Mouse (Mus musculus): Measurements from ENCODE around the gene Gapdh. TPM values are rescaled to one million over a fixed set of nuclear protein-coding genes. Genes with fewer than 3 reads are reported as not detected.

Gapdh gene
- total and polyA plus RNA-seq, 2 experiments from 2014 or later: 4,065 to 6,647 TPM

DNA sequence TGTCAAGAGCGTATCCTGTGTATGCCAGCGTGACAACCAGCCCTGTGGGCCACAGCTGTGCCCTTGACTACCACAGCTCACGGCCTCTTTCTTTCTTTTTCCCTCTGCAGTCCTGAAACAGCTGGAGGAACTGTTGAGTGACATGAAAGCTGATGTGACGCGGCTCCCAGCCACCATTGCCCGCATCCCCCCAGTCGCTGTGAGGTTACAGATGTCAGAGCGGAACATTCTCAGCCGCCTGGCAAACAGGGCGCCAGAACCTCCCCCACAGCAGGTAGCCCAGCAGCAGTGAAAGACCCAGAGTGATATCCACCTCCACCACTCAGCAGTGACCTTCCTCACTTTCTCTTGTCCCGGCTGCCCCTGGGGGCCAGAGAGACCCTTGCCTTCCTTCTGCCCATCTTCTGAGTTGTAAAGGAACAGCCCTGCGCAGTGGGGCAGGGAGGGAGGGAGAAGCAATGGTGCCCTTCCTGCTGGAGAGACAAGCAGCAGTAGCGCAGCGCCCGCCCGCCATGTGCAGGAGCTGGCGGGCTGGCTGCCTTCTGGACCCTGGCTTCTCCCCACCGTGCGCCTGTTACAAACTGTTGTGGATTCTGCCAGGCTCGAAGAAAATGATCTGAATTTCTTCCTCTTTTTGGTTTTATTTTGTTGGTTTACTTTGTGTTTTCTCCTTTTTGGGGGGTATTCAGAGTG lies 36.4 kb downstream of the Gapdh start:
- Histone ChIP-seq H3K4me2 (ENCODE audit: low read depth, low read length) (no peak overlapping the region), H3K4me1 (ENCODE audit: control insufficient read depth, insufficient read depth) (peaks cover 7% of the 10 kb centered on the region; the same call in 1 of the 2 replicates), H3K27ac (ENCODE audit: low read depth) (no peak overlapping the region), H3K9me3 (replicated peaks; ENCODE audit: control insufficient read depth, low read length) (no peaks in the 10 kb centered on the region), H3K36me3 (replicated peaks; ENCODE audit: control insufficient read depth, insufficient read depth, low read length) (peaks cover 75% of the 10 kb centered on the region), H3K4me3 (ENCODE audit: low read depth, low read length) (no peak overlapping the region), H3K9ac (replicated peaks; ENCODE audit: low read depth, low read length) (no peak overlapping the region), H3K27me3 (ENCODE audit: control insufficient read depth, insufficient read depth, low read length) (no peaks in the 10 kb centered on the region)
- 88% methylated on average over 20 of the region's 20 CpGs for WGBS
- DNase-seq (ENCODE audit: low spot score) (no peak), ATAC-seq (ENCODE audit: insufficient read depth, low read depth) (no peak)
- no peak for TF ChIP-seq EP300 (IDR thresholded peaks at IDR 0.05; ENCODE audit: low read depth)
- no peak for TF ChIP-seq CTCF (IDR thresholded peaks at IDR 0.05; ENCODE audit: low read depth)

DNA sequence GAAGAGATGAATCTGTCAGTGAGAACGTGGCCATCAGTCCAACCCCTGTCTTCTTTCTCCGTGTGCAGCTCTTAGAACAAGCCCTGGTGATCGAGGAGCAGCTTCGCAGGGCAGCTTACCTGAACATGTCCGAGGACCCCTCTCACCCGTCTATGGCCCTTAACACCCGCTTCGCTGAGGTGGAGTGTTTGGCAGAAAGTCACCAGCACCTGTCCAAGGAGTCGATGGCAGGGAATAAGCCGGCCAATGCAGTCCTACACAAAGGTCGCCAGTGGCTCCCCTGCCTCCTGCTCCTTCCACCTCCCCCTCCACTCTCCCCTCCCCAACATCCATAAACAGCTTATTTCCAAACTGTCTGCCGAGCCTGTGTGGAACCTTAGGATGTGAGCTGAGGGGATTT lies 37.5 kb downstream of the Gapdh start:
- DNase-seq (ENCODE audit: low spot score) (no peak), ATAC-seq (ENCODE audit: insufficient read depth, low read depth) (no peak)
- H3K27ac ChIP-seq (ENCODE audit: low read depth): no peak overlapping the region
- peaks cover 7% of the 10 kb centered on the region; the same call in 1 of the 2 replicates for H3K4me1 ChIP-seq (ENCODE audit: control insufficient read depth, insufficient read depth)
- peaks cover 75% of the 10 kb centered on the region for H3K36me3 ChIP-seq (replicated peaks; ENCODE audit: control insufficient read depth, insufficient read depth, low read length)
- no peak overlapping the region for H3K4me3 ChIP-seq (ENCODE audit: low read depth, low read length)
- no peak overlapping the region for H3K9ac ChIP-seq (replicated peaks; ENCODE audit: low read depth, low read length)
- H3K4me2 ChIP-seq (ENCODE audit: low read depth, low read length): no peak overlapping the region
- TF ChIP-seq CTCF (IDR thresholded peaks at IDR 0.05; ENCODE audit: low read depth): no peak
- WGBS: 84% methylated on average over 12 of the region's 12 CpGs
- H3K27me3 ChIP-seq (ENCODE audit: control insufficient read depth, insufficient read depth, low read length): no peaks in the 10 kb centered on the region
- no peaks in the 10 kb centered on the region for H3K9me3 ChIP-seq (replicated peaks; ENCODE audit: control insufficient read depth, low read length)

GRCm38 (mm10) chr6:125119387-125119786 lies 46.9 kb downstream of the Gapdh start:
- H3K36me3 ChIP-seq (replicated peaks; ENCODE audit: control insufficient read depth, insufficient read depth, low read length): peaks cover 96% of the 10 kb centered on the region
- no peak for TF ChIP-seq EP300 (IDR thresholded peaks at IDR 0.05; ENCODE audit: low read depth)
- TF ChIP-seq CTCF (IDR thresholded peaks at IDR 0.05; ENCODE audit: low read depth): no peak
- ATAC-seq (ENCODE audit: insufficient read depth, low read depth): no peak
- H3K4me3 ChIP-seq (ENCODE audit: low read depth, low read length): no peak overlapping the region
- no peaks in the 10 kb centered on the region for H3K4me1 ChIP-seq (ENCODE audit: control insufficient read depth, insufficient read depth)
- WGBS: 90% methylated on average over 8 of the region's 8 CpGs
- no peaks in the 10 kb centered on the region for H3K9me3 ChIP-seq (replicated peaks; ENCODE audit: control insufficient read depth, low read length)
- H3K27me3 ChIP-seq (ENCODE audit: control insufficient read depth, insufficient read depth, low read length): no peaks in the 10 kb centered on the region
- H3K4me2 ChIP-seq (ENCODE audit: low read depth, low read length): no peak overlapping the region
- no peak for DNase-seq (ENCODE audit: low spot score)
- no peak overlapping the region for H3K9ac ChIP-seq (replicated peaks; ENCODE audit: low read depth, low read length)
- no peak overlapping the region for H3K27ac ChIP-seq (ENCODE audit: low read depth)

- Histone ChIP-seq H3K4me2 (ENCODE audit: low read depth, low read length) (no peak overlapping the region), H3K4me1 (ENCODE audit: control insufficient read depth, insufficient read depth) (no peaks in the 10 kb centered on the region), H3K4me3 (ENCODE audit: low read depth, low read length) (no peak overlapping the region), H3K27me3 (ENCODE audit: control insufficient read depth, insufficient read depth, low read length) (no peaks in the 10 kb centered on the region), H3K9ac (replicated peaks; ENCODE audit: low read depth, low read length) (no peak overlapping the region), H3K27ac (ENCODE audit: low read depth) (no peak overlapping the region), H3K36me3 (replicated peaks; ENCODE audit: control insufficient read depth, insufficient read depth, low read length) (peaks cover 97% of the 10 kb centered on the region), H3K9me3 (replicated peaks; ENCODE audit: control insufficient read depth, low read length) (no peaks in the 10 kb centered on the region)
- 87% methylated on average over 11 of the region's 11 CpGs for WGBS
- DNase-seq (ENCODE audit: low spot score) (no peak), ATAC-seq (ENCODE audit: insufficient read depth, low read depth) (no peak)
- no peak for TF ChIP-seq EP300 (IDR thresholded peaks at IDR 0.05; ENCODE audit: low read depth)
- no peak for TF ChIP-seq CTCF (IDR thresholded peaks at IDR 0.05; ENCODE audit: low read depth)
Observed at GRCm38 (mm10) chr6:125112553-125112952, 53.7 kb downstream of the Gapdh start.

Small RNAs within 50 kb of the gene (microRNA-seq; reads per million reads assigned to microRNA genes)
- gene Mir3098: 1.1 reads per million

Other genes with a start within 250 kb of the Gapdh start
- 323 and 565 TPM in 2 replicates for gene Ptms, start 246.4 kb downstream of the Gapdh start, total RNA-seq (2014; rRNA removed; ENCODE audit: low replicate concordance)
- 221 and 246 TPM in 2 replicates for gene Ptms, start 246.4 kb downstream of the Gapdh start, polyA plus RNA-seq (2015; fragmentation: Nextera tagmentation; extraction: Ambion mirVana)
- gene Mlf2, start 235.1 kb downstream of the Gapdh start, total RNA-seq (2014; rRNA removed; ENCODE audit: low replicate concordance): 333 and 532 TPM in 2 replicates
- gene Mlf2, start 235.1 kb downstream of the Gapdh start, polyA plus RNA-seq (2015; fragmentation: Nextera tagmentation; extraction: Ambion mirVana): 296 and 298 TPM in 2 replicates
- gene Cops7a, start 200.9 kb downstream of the Gapdh start, total RNA-seq (2014; rRNA removed; ENCODE audit: low replicate concordance): 203 and 241 TPM in 2 replicates
- gene Cops7a, start 200.9 kb downstream of the Gapdh start, polyA plus RNA-seq (2015; fragmentation: Nextera tagmentation; extraction: Ambion mirVana): 130 and 134 TPM in 2 replicates
- not detected in 2 replicates for gene Pianp, start 169.8 kb downstream of the Gapdh start, total RNA-seq (2014; rRNA removed; ENCODE audit: low replicate concordance)
- 0.37 TPM in 2 replicates for gene Pianp, start 169.8 kb downstream of the Gapdh start, polyA plus RNA-seq (2015; fragmentation: Nextera tagmentation; extraction: Ambion mirVana)
- 18.4 and 20.4 TPM in 2 replicates for gene Zfp384, start 157.3 kb downstream of the Gapdh start, total RNA-seq (2014; rRNA removed; ENCODE audit: low replicate concordance)
- gene Zfp384, start 157.3 kb downstream of the Gapdh start, polyA plus RNA-seq (2015; fragmentation: Nextera tagmentation; extraction: Ambion mirVana): 5.4 and 5.5 TPM in 2 replicates
- 41.9 and 48.7 TPM in 2 replicates for gene Ing4, start 126.7 kb downstream of the Gapdh start, total RNA-seq (2014; rRNA removed; ENCODE audit: low replicate concordance)
- 54.1 and 59.1 TPM in 2 replicates for gene Ing4, start 126.7 kb downstream of the Gapdh start, polyA plus RNA-seq (2015; fragmentation: Nextera tagmentation; extraction: Ambion mirVana)
- gene Acrbp, start 116.8 kb downstream of the Gapdh start, total RNA-seq (2014; rRNA removed; ENCODE audit: low replicate concordance): 2.6 and 6.0 TPM in 2 replicates
- gene Acrbp, start 116.8 kb downstream of the Gapdh start, polyA plus RNA-seq (2015; fragmentation: Nextera tagmentation; extraction: Ambion mirVana): 2.2 and 2.7 TPM in 2 replicates
- not detected in 2 replicates for gene Lpar5, start 98.5 kb downstream of the Gapdh start, total RNA-seq (2014; rRNA removed; ENCODE audit: low replicate concordance)
- 0.12 TPM in 1 of 2 replicates, not detected in the other for gene Lpar5, start 98.5 kb downstream of the Gapdh start, polyA plus RNA-seq (2015; fragmentation: Nextera tagmentation; extraction: Ambion mirVana)
- gene Chd4, start 70.5 kb downstream of the Gapdh start, total RNA-seq (2014; rRNA removed; ENCODE audit: low replicate concordance): 82.2 and 98.0 TPM in 2 replicates
- gene Chd4, start 70.5 kb downstream of the Gapdh start, polyA plus RNA-seq (2015; fragmentation: Nextera tagmentation; extraction: Ambion mirVana): 55.5 and 58.1 TPM in 2 replicates
- 21.4 and 22.9 TPM in 2 replicates for gene Nop2, start 34.6 kb downstream of the Gapdh start, total RNA-seq (2014; rRNA removed; ENCODE audit: low replicate concordance)
- 20.6 and 25.3 TPM in 2 replicates for gene Nop2, start 34.6 kb downstream of the Gapdh start, polyA plus RNA-seq (2015; fragmentation: Nextera tagmentation; extraction: Ambion mirVana)
- gene Iffo1, start 21.2 kb downstream of the Gapdh start, total RNA-seq (2014; rRNA removed; ENCODE audit: low replicate concordance): 10.6 and 41.9 TPM in 2 replicates
- 10.5 and 12.3 TPM in 2 replicates for gene Iffo1, start 21.2 kb downstream of the Gapdh start, polyA plus RNA-seq (2015; fragmentation: Nextera tagmentation; extraction: Ambion mirVana)
- gene Ncapd2, start 25.2 kb upstream of the Gapdh start, total RNA-seq (2014; rRNA removed; ENCODE audit: low replicate concordance): 85.4 and 98.0 TPM in 2 replicates
- gene Ncapd2, start 25.2 kb upstream of the Gapdh start, polyA plus RNA-seq (2015; fragmentation: Nextera tagmentation; extraction: Ambion mirVana): 24.5 and 26.3 TPM in 2 replicates
- 109 and 165 TPM in 2 replicates for gene Mrpl51, start 25.3 kb upstream of the Gapdh start, total RNA-seq (2014; rRNA removed; ENCODE audit: low replicate concordance)
- 426 and 447 TPM in 2 replicates for gene Mrpl51, start 25.3 kb upstream of the Gapdh start, polyA plus RNA-seq (2015; fragmentation: Nextera tagmentation; extraction: Ambion mirVana)
- 3.6 and 8.2 TPM in 2 replicates for gene Vamp1, start 49.1 kb upstream of the Gapdh start, total RNA-seq (2014; rRNA removed; ENCODE audit: low replicate concordance)
- gene Vamp1, start 49.1 kb upstream of the Gapdh start, polyA plus RNA-seq (2015; fragmentation: Nextera tagmentation; extraction: Ambion mirVana): 5.0 and 5.4 TPM in 2 replicates
- 0.93 and 4.5 TPM in 2 replicates for gene Tapbpl, start 65.4 kb upstream of the Gapdh start, total RNA-seq (2014; rRNA removed; ENCODE audit: low replicate concordance)
- gene Tapbpl, start 65.4 kb upstream of the Gapdh start, polyA plus RNA-seq (2015; fragmentation: Nextera tagmentation; extraction: Ambion mirVana): 3.9 and 4.5 TPM in 2 replicates
- 3.4 TPM in 1 of 2 replicates, not detected in the other for gene Cd27, start 70.5 kb upstream of the Gapdh start, total RNA-seq (2014; rRNA removed; ENCODE audit: low replicate concordance)
- 1.3 and 1.6 TPM in 2 replicates for gene Cd27, start 70.5 kb upstream of the Gapdh start, polyA plus RNA-seq (2015; fragmentation: Nextera tagmentation; extraction: Ambion mirVana)
- not detected in 2 replicates for gene Tuba3a, start 119.6 kb upstream of the Gapdh start, total RNA-seq (2014; rRNA removed; ENCODE audit: low replicate concordance)
- not detected in 2 replicates for gene Tuba3a, start 119.6 kb upstream of the Gapdh start, polyA plus RNA-seq (2015; fragmentation: Nextera tagmentation; extraction: Ambion mirVana)
- gene Ltbr, start 147.4 kb upstream of the Gapdh start, total RNA-seq (2014; rRNA removed; ENCODE audit: low replicate concordance): 76.7 and 93.9 TPM in 2 replicates
- gene Ltbr, start 147.4 kb upstream of the Gapdh start, polyA plus RNA-seq (2015; fragmentation: Nextera tagmentation; extraction: Ambion mirVana): 37.7 and 38.3 TPM in 2 replicates
- 0.46 and 1.3 TPM in 2 replicates for gene Scnn1a, start 154.2 kb upstream of the Gapdh start, total RNA-seq (2014; rRNA removed; ENCODE audit: low replicate concordance)
- 0.37 and 0.46 TPM in 2 replicates for gene Scnn1a, start 154.2 kb upstream of the Gapdh start, polyA plus RNA-seq (2015; fragmentation: Nextera tagmentation; extraction: Ambion mirVana)
- gene Tnfrsf1a, start 182.9 kb upstream of the Gapdh start, total RNA-seq (2014; rRNA removed; ENCODE audit: low replicate concordance): 37.1 and 52.8 TPM in 2 replicates
- 39.8 and 40.1 TPM in 2 replicates for gene Tnfrsf1a, start 182.9 kb upstream of the Gapdh start, polyA plus RNA-seq (2015; fragmentation: Nextera tagmentation; extraction: Ambion mirVana)
- not detected in 2 replicates for gene Plekhg6, start 214.3 kb upstream of the Gapdh start, total RNA-seq (2014; rRNA removed; ENCODE audit: low replicate concordance)
- 0.05 and 0.10 TPM in 2 replicates for gene Plekhg6, start 214.3 kb upstream of the Gapdh start, polyA plus RNA-seq (2015; fragmentation: Nextera tagmentation; extraction: Ambion mirVana)